Mouse (Mus musculus): ENCODE results near the gene Sec14l4. TPM values are rescaled to one million over a fixed set of nuclear protein-coding genes. Genes with fewer than 3 reads are reported as not detected.

The Sec14l4 gene
- polyA plus RNA-seq, 1 experiment = 0.07 TPM

- Histone ChIP-seq H3K4me3 (ENCODE audit: extremely low read depth, insufficient read depth, insufficient read length) (no peak overlapping the region), H3K4me1 (ENCODE audit: control insufficient read depth, insufficient read depth, insufficient read length) (no peaks in the 10 kb centered on the region), H3K27me3 (ENCODE audit: control insufficient read depth, insufficient read depth, low read length) (no peaks in the 10 kb centered on the region), H3K36me3 (ENCODE audit: control insufficient read depth, insufficient read depth, low read length) (no peaks in the 10 kb centered on the region), H3K27ac (ENCODE audit: insufficient read depth, low read length) (no peak overlapping the region)
- WGBS = 81% methylated on average over 9 of the region's 9 CpGs
- DNase-seq (ENCODE audit: low read depth in 1 of 2, low spot score in 2 of 2) = no peak
- TF ChIP-seq CTCF (IDR thresholded peaks at IDR 0.05; ENCODE audit: extremely low read depth, insufficient read depth, insufficient read length, insufficient replicate concordance) = no peak
- TF ChIP-seq POLR2A (IDR thresholded peaks at IDR 0.05; ENCODE audit: low read depth, low read length) = no peak
Observed at GRCm38 (mm10) chr11:4027561-4028334, 3.5 kb upstream of the Sec14l4 start.

- 61% methylated on average over 4 of the region's 4 CpGs for WGBS
- no peak overlapping the region for H3K4me3 ChIP-seq (ENCODE audit: extremely low read depth, insufficient read depth, insufficient read length)
- no peak for TF ChIP-seq POLR2A (IDR thresholded peaks at IDR 0.05; ENCODE audit: low read depth, low read length)
- TF ChIP-seq CTCF (IDR thresholded peaks at IDR 0.05; ENCODE audit: extremely low read depth, insufficient read depth, insufficient read length, insufficient replicate concordance) = no peak
Observed at GRCm38 (mm10) chr11:4029343-4029742, 1.9 kb upstream of the Sec14l4 start.

GRCm38 (mm10) chr11:4031961-4032360 is 699 bp downstream of the Sec14l4 start:
- Histone ChIP-seq H3K4me1 (ENCODE audit: control insufficient read depth, insufficient read depth, insufficient read length) (no peaks in the 10 kb centered on the region), H3K27me3 (ENCODE audit: control insufficient read depth, insufficient read depth, low read length) (no peaks in the 10 kb centered on the region), H3K27ac (ENCODE audit: insufficient read depth, low read length) (no peak overlapping the region), H3K4me3 (ENCODE audit: extremely low read depth, insufficient read depth, insufficient read length) (no peak overlapping the region), H3K36me3 (ENCODE audit: control insufficient read depth, insufficient read depth, low read length) (no peaks in the 10 kb centered on the region)
- no peak for DNase-seq (ENCODE audit: low read depth in 1 of 2, low spot score in 2 of 2)
- 85% methylated on average over 12 of the region's 12 CpGs for WGBS
- TF ChIP-seq POLR2A (IDR thresholded peaks at IDR 0.05; ENCODE audit: low read depth, low read length) (no peak), CTCF (IDR thresholded peaks at IDR 0.05; ENCODE audit: extremely low read depth, insufficient read depth, insufficient read length, insufficient replicate concordance) (no peak)

More at GRCm38 (mm10) chr11:4029343-4029742, 1.9 kb upstream of the Sec14l4 start:
- Histone ChIP-seq H3K27me3 (ENCODE audit: control insufficient read depth, insufficient read depth, low read length) (no peaks in the 10 kb centered on the region), H3K27ac (ENCODE audit: insufficient read depth, low read length) (no peak overlapping the region), H3K36me3 (ENCODE audit: control insufficient read depth, insufficient read depth, low read length) (no peaks in the 10 kb centered on the region), H3K4me1 (ENCODE audit: control insufficient read depth, insufficient read depth, insufficient read length) (no peaks in the 10 kb centered on the region)
- no peak for DNase-seq (ENCODE audit: low read depth in 1 of 2, low spot score in 2 of 2)

- no peaks in the 10 kb centered on the region for H3K4me1 ChIP-seq (ENCODE audit: control insufficient read depth, insufficient read depth, insufficient read length)
- WGBS = 87% methylated on average over 7 of the region's 7 CpGs
- no peak overlapping the region for H3K27ac ChIP-seq (ENCODE audit: insufficient read depth, low read length)
- H3K4me3 ChIP-seq (ENCODE audit: extremely low read depth, insufficient read depth, insufficient read length) = no peak overlapping the region
- no peaks in the 10 kb centered on the region for H3K27me3 ChIP-seq (ENCODE audit: control insufficient read depth, insufficient read depth, low read length)
- DNase-seq (ENCODE audit: low read depth in 1 of 2, low spot score in 2 of 2) = no peak
- H3K36me3 ChIP-seq (ENCODE audit: control insufficient read depth, insufficient read depth, low read length) = no peaks in the 10 kb centered on the region
- no peak for TF ChIP-seq CTCF (IDR thresholded peaks at IDR 0.05; ENCODE audit: extremely low read depth, insufficient read depth, insufficient read length, insufficient replicate concordance)
- no peak for TF ChIP-seq POLR2A (IDR thresholded peaks at IDR 0.05; ENCODE audit: low read depth, low read length)
Observed at GRCm38 (mm10) chr11:4033471-4033870, 2.2 kb downstream of the Sec14l4 start.

GRCm38 (mm10) chr11:4034169-4034568 is 2.9 kb downstream of the Sec14l4 start:
- no peak for DNase-seq (ENCODE audit: low read depth in 1 of 2, low spot score in 2 of 2)
- H3K4me1 ChIP-seq (ENCODE audit: control insufficient read depth, insufficient read depth, insufficient read length) = no peaks in the 10 kb centered on the region
- TF ChIP-seq CTCF (IDR thresholded peaks at IDR 0.05; ENCODE audit: extremely low read depth, insufficient read depth, insufficient read length, insufficient replicate concordance) (no peak), POLR2A (IDR thresholded peaks at IDR 0.05; ENCODE audit: low read depth, low read length) (no peak)
- H3K4me3 ChIP-seq (ENCODE audit: extremely low read depth, insufficient read depth, insufficient read length) = no peak overlapping the region
- H3K27me3 ChIP-seq (ENCODE audit: control insufficient read depth, insufficient read depth, low read length) = no peaks in the 10 kb centered on the region
- no peak overlapping the region for H3K27ac ChIP-seq (ENCODE audit: insufficient read depth, low read length)
- 45% methylated on average over 4 of the region's 4 CpGs for WGBS
- H3K36me3 ChIP-seq (ENCODE audit: control insufficient read depth, insufficient read depth, low read length) = no peaks in the 10 kb centered on the region

GRCm38 (mm10) chr11:4035116-4035892 is 4.0 kb downstream of the Sec14l4 start:
- no peaks in the 10 kb centered on the region for H3K4me1 ChIP-seq (ENCODE audit: control insufficient read depth, insufficient read depth, insufficient read length)
- no peaks in the 10 kb centered on the region for H3K27me3 ChIP-seq (ENCODE audit: control insufficient read depth, insufficient read depth, low read length)
- TF ChIP-seq POLR2A (IDR thresholded peaks at IDR 0.05; ENCODE audit: low read depth, low read length) (no peak), CTCF (IDR thresholded peaks at IDR 0.05; ENCODE audit: extremely low read depth, insufficient read depth, insufficient read length, insufficient replicate concordance) (no peak)
- 74% methylated on average over 18 of the region's 18 CpGs for WGBS
- H3K4me3 ChIP-seq (ENCODE audit: extremely low read depth, insufficient read depth, insufficient read length) = no peak overlapping the region
- no peak for DNase-seq (ENCODE audit: low read depth in 1 of 2, low spot score in 2 of 2)
- H3K36me3 ChIP-seq (ENCODE audit: control insufficient read depth, insufficient read depth, low read length) = no peaks in the 10 kb centered on the region
- H3K27ac ChIP-seq (ENCODE audit: insufficient read depth, low read length) = no peak overlapping the region

Data from spleen, adult 2 months (tissue).